Mouse (Mus musculus) cortical plate, adult 2 months (tissue): ENCODE measurements around the gene Pxk. TPM values are rescaled to one million over a fixed set of nuclear protein-coding genes. Genes with fewer than 3 reads are reported as not detected.
"Not testable (repeated sequence)": the region's sequence is repeated elsewhere in the genome, so short reads cannot be mapped to it uniquely, and the experiment has no call there.

ENCODE experiments used
- H3K27ac ChIP-seq: fragments of 200-500 bp; 2 replicates; pipeline ENCODE4 v1.5.1; 2012; ENCODE audit warnings: low read length, control low read depth, inconsistent platforms; ENCODE audit not compliant: insufficient read depth
- H3K4me1 ChIP-seq: fragments of 200-500 bp; 2 replicates; pipeline ENCODE4 v1.6.1; 2011; ENCODE audit warnings: low read length; ENCODE audit not compliant: control insufficient read depth, insufficient read depth
- H3K4me3 ChIP-seq: fragments of 200-500 bp; 2 replicates; pipeline ENCODE4 v1.5.1; 2011; ENCODE audit warnings: mild to moderate bottlenecking, low read length, control low read depth; ENCODE audit not compliant: insufficient read depth
- CTCF ChIP-seq: fragments of 200-500 bp; IDR thresholded peaks from 2 replicates; pipeline ENCODE4 v1.5.1; 2011; ENCODE audit warnings: mild to moderate bottlenecking, control low read depth, low read length; ENCODE audit not compliant: insufficient read depth; ENCODE audit errors: extremely low read depth
- POLR2A ChIP-seq: fragments of 200-500 bp; IDR thresholded peaks from 2 replicates; pipeline ENCODE4 v1.6.1; 2011; ENCODE audit warnings: mild to moderate bottlenecking, low read length, control low read depth; ENCODE audit not compliant: insufficient read depth; ENCODE audit errors: extremely low read depth
- polyA plus RNA-seq: library from polyadenylated mRNA; depleted of rRNA; stranded (reverse); fragments of >200 nt; gene quantifications from 2 replicates; pipeline ENCODE4 v1.2.3, GENCODE M21; 2012

The Pxk gene
- polyA plus RNA-seq, 1 experiment = 39.4 TPM

- Histone ChIP-seq H3K4me1 (no peaks in the 10 kb centered on the region), H3K4me3 (no peak overlapping the region), H3K27ac (no peak overlapping the region)
- TF ChIP-seq POLR2A = no peak
- no peak for TF ChIP-seq CTCF
Measured at GRCm38 (mm10) chr14:8159141-8159540, 61.1 kb downstream of the Pxk start.

GRCm38 (mm10) chr14:8161777-8162176 is 63.8 kb downstream of the Pxk start:
- TF ChIP-seq POLR2A = no peak
- TF ChIP-seq CTCF = peak; percentile 49
- no peaks in the 10 kb centered on the region for H3K4me1 ChIP-seq
- H3K27ac ChIP-seq = no peak overlapping the region
- H3K4me3 ChIP-seq = no peak overlapping the region

GRCm38 (mm10) chr14:8164463-8164862 is 66.5 kb downstream of the Pxk start:
- Histone ChIP-seq H3K27ac (no peak overlapping the region), H3K4me3 (no peak overlapping the region), H3K4me1 (no peaks in the 10 kb centered on the region)
- TF ChIP-seq POLR2A (no peak), CTCF (no peak)

- Histone ChIP-seq H3K27ac (peak within 1 kb of the TSS; percentile 69), H3K4me1 (peaks cover 4% of the 10 kb centered on the region; the same call in 1 of the 2 replicates), H3K4me3 (peak within 1 kb of the TSS; percentile 65)
- TF ChIP-seq POLR2A = peak; percentile 86
- no peak for TF ChIP-seq CTCF
Measured at GRCm38 (mm10) chr14:8172507-8173410, 74.7 kb downstream of the Pxk start, which contains the start of gene Pdhb. Gene Pdhb (minus strand): TSS chr14:8173025.

GRCm38 (mm10) chr14:8173542-8174250 is 75.7 kb downstream of the Pxk start:
- 0 out of 2 replicates have a peak, but pooled peaks have one; percentile 20 for TF ChIP-seq CTCF
- Histone ChIP-seq H3K27ac (peak overlapping the region; percentile 69), H3K4me3 (peak overlapping the region; percentile 65)
- not testable (repeated sequence) for H3K4me1 ChIP-seq

- peaks cover 4% of the 10 kb centered on the region; the same call in 1 of the 2 replicates for H3K4me1 ChIP-seq
- H3K4me3 ChIP-seq = no peak overlapping the region
- H3K27ac ChIP-seq = no peak overlapping the region
- TF ChIP-seq CTCF = no peak
- no peak for TF ChIP-seq POLR2A
Measured at GRCm38 (mm10) chr14:8174634-8175033, 76.6 kb downstream of the Pxk start.

- peaks cover 4% of the 10 kb centered on the region; the same call in 1 of the 2 replicates for H3K4me1 ChIP-seq
- no peak overlapping the region for H3K27ac ChIP-seq
- TF ChIP-seq POLR2A (no peak), CTCF (no peak)
- H3K4me3 ChIP-seq = no peak overlapping the region
Measured at GRCm38 (mm10) chr14:8176251-8176650, 78.2 kb downstream of the Pxk start.

- no peak overlapping the region for H3K27ac ChIP-seq
- H3K4me3 ChIP-seq = no peak overlapping the region
- H3K4me1 ChIP-seq = no peaks in the 10 kb centered on the region; the same call in 1 of the 2 replicates
- no peak for TF ChIP-seq CTCF
Measured at GRCm38 (mm10) chr14:8180371-8181035, 82.5 kb downstream of the Pxk start.

GRCm38 (mm10) chr14:8183330-8183729 is 85.3 kb downstream of the Pxk start:
- TF ChIP-seq CTCF (peak; percentile 17; the same call in 1 of the 2 replicates), POLR2A (no peak)

GRCm38 (mm10) chr14:8186278-8187045 is 88.5 kb downstream of the Pxk start:
- Histone ChIP-seq H3K4me1 (peaks cover 3% of the 10 kb centered on the region), H3K27ac (no peak overlapping the region; the same call in 1 of the 2 replicates), H3K4me3 (no peak overlapping the region)
- TF ChIP-seq POLR2A (no peak), CTCF (no peak)

More at GRCm38 (mm10) chr14:8183330-8183729, 85.3 kb downstream of the Pxk start:
- Histone ChIP-seq H3K4me1 (peaks cover 3% of the 10 kb centered on the region), H3K4me3 (no peak overlapping the region), H3K27ac (no peak overlapping the region)
